Mouse (Mus musculus): ENCODE results near the gene Tmem255a. TPM values are rescaled to one million over a fixed set of nuclear protein-coding genes. Genes with fewer than 3 reads are reported as not detected.

The Tmem255a gene
- polyA plus RNA-seq, 1 experiment from 2014 or later = 44.9 TPM

Small RNA genes within 50 kb of the gene (microRNA-seq; reads per million reads assigned to microRNA genes)
- gene Mir3110 (ENCODE audit: borderline number of aligned reads) = not detected

Other genes starting within 250 kb of the Tmem255a start
- not detected in 2 replicates for gene Btg1-ps1, start 233.6 kb downstream of the Tmem255a start, polyA plus RNA-seq (2014; fragmentation: Nextera tagmentation; extraction: Ambion mirVana)
- not detected in 2 replicates for gene Btg1-ps2, start 209.3 kb downstream of the Tmem255a start, polyA plus RNA-seq (2014; fragmentation: Nextera tagmentation; extraction: Ambion mirVana)
- not detected in 2 replicates for gene Rhox10, start 186.0 kb downstream of the Tmem255a start, polyA plus RNA-seq (2014; fragmentation: Nextera tagmentation; extraction: Ambion mirVana)
- not detected in 2 replicates for gene Rhox11, start 167.3 kb downstream of the Tmem255a start, polyA plus RNA-seq (2014; fragmentation: Nextera tagmentation; extraction: Ambion mirVana)
- gene Rhox12, start 141.5 kb downstream of the Tmem255a start, polyA plus RNA-seq (2014; fragmentation: Nextera tagmentation; extraction: Ambion mirVana) = not detected in 2 replicates
- gene Rhox13, start 131.2 kb downstream of the Tmem255a start, polyA plus RNA-seq (2014; fragmentation: Nextera tagmentation; extraction: Ambion mirVana) = not detected in 2 replicates
- gene Zbtb33, start 62.6 kb downstream of the Tmem255a start, polyA plus RNA-seq (2014; fragmentation: Nextera tagmentation; extraction: Ambion mirVana) = 4.6 and 4.9 TPM in 2 replicates
- gene Atp1b4, start 63.7 kb upstream of the Tmem255a start, polyA plus RNA-seq (2014; fragmentation: Nextera tagmentation; extraction: Ambion mirVana) = 24.9 and 41.9 TPM in 2 replicates
- gene Lamp2, start 204.0 kb upstream of the Tmem255a start, polyA plus RNA-seq (2014; fragmentation: Nextera tagmentation; extraction: Ambion mirVana) = 173 and 185 TPM in 2 replicates